Mouse (Mus musculus): ENCODE data around the gene Atf7.

GRCm38 (mm10) chr15:102592674-102593073, 32.6 kb downstream of the Atf7 start:
- TF ChIP-seq CTCF (conservative IDR thresholded peaks at IDR 0.05; ENCODE audit: low read length) (no peak), NANOG (IDR thresholded peaks at IDR 0.05; ENCODE audit: borderline replicate concordance, low read length) (no peak)

All from E14TG2a.4 (cell line).